Mouse (Mus musculus) CH12.LX (cell line): Measurements from ENCODE around the gene Gimap7. TPM values are rescaled to one million over a fixed set of nuclear protein-coding genes. Genes with fewer than 3 reads are reported as not detected.
A peak's percentile ranks its signal among the peaks of the same experiment; 100 is the strongest.

Experiments
- DNase-seq: peaks from one replicate; pipeline ENCODE4 v3.0.0-alpha.2; 2013; ENCODE audit errors: extremely low read depth
- H3K27ac ChIP-seq: 2 replicates; pipeline ENCODE4 v1.5.1; 2012; ENCODE audit warnings: low read depth, mild to moderate bottlenecking, control low read depth, moderate library complexity; ENCODE audit not compliant: insufficient read depth
- H3K27me3 ChIP-seq: replicated peaks from 2 replicates; pipeline ENCODE3; 2012; ENCODE audit warnings: inconsistent platforms
- H3K36me3 ChIP-seq, 2 experiments: replicated peaks in 1 of 2; 2 replicates each; pipeline versions ENCODE3 to v1.6.1; 2012; ENCODE audit warnings: inconsistent platforms in 1 of 2, low read length in 1 of 2, mild to moderate bottlenecking in 1 of 2, mixed read lengths in 1 of 2, moderate library complexity in 1 of 2; ENCODE audit not compliant: control insufficient read depth in 1 of 2, insufficient read depth in 1 of 2
- H3K4me1 ChIP-seq, 2 experiments: 2 replicates each; pipeline ENCODE4 v1.6.1; 2012; ENCODE audit warnings: inconsistent platforms in 1 of 2, moderate library complexity in 1 of 2; ENCODE audit not compliant: insufficient read depth in 2 of 2, control insufficient read depth in 1 of 2
- H3K4me2 ChIP-seq: 2 replicates; pipeline ENCODE4 v1.6.1; 2012; ENCODE audit warnings: low read depth, mild to moderate bottlenecking, control low read depth; ENCODE audit not compliant: poor library complexity, insufficient read depth, severe bottlenecking
- H3K4me3 ChIP-seq, 3 experiments: fragments of 150-350 bp in 1 of 3; sonication (generic) in 1 of 3; replicated peaks in 1 of 3; 2 replicates each; pipeline versions ENCODE3 to v1.5.1; 2011 to 2012; ENCODE audit warnings: low read depth in 2 of 3, low read length in 2 of 3, mild to moderate bottlenecking in 2 of 3, moderate library complexity in 2 of 3, control low read depth in 1 of 3, improper control_type of control experiment in 1 of 3, inconsistent platforms in 1 of 3, mixed read lengths in 1 of 3; ENCODE audit not compliant: poor library complexity in 1 of 3
- H3K79me2 ChIP-seq: replicated peaks from 2 replicates; pipeline ENCODE4 v1.6.1; 2012; ENCODE audit warnings: mild to moderate bottlenecking, moderate library complexity; ENCODE audit not compliant: control insufficient read depth, poor library complexity, insufficient read depth, severe bottlenecking; ENCODE audit errors: extremely low read depth
- H3K9ac ChIP-seq: 2 replicates; pipeline ENCODE4 v1.6.1; 2012; ENCODE audit warnings: low read depth, mild to moderate bottlenecking, control low read depth, moderate library complexity; ENCODE audit not compliant: insufficient read depth
- H3K9me3 ChIP-seq: replicated peaks from 2 replicates; pipeline ENCODE3; 2012; ENCODE audit warnings: low read length, inconsistent platforms, mixed read lengths
- CHD1 ChIP-seq: IDR thresholded peaks from 2 replicates; pipeline ENCODE4 v1.6.1; 2012; ENCODE audit warnings: low read depth, low read length, improper control_type of control experiment, inconsistent platforms
- CHD2 ChIP-seq: IDR thresholded peaks from 2 replicates; pipeline ENCODE4 v1.6.1; 2011; ENCODE audit warnings: low read length, improper control_type of control experiment
- CTCF ChIP-seq, 2 experiments: IDR thresholded peaks in 1 of 2; conservative IDR thresholded peaks in 1 of 2; 2 replicates each; pipeline ENCODE4 v1.5.1; 2011 to 2012; ENCODE audit warnings: low read depth in 2 of 2, low read length in 2 of 2, improper control_type of control experiment in 1 of 2, inconsistent platforms in 1 of 2, mild to moderate bottlenecking in 1 of 2, moderate library complexity in 1 of 2
- ELF1 ChIP-seq: IDR thresholded peaks from 2 replicates; pipeline ENCODE4 v1.6.1; 2014; ENCODE audit warnings: low read depth, mild to moderate bottlenecking, inconsistent platforms, low read length, improper control_type of control experiment
- EP300 ChIP-seq: IDR thresholded peaks from 2 replicates; pipeline ENCODE4 v1.6.1; 2011; ENCODE audit warnings: low read length, improper control_type of control experiment
- ETS1 ChIP-seq: conservative IDR thresholded peaks from 2 replicates; pipeline ENCODE4 v1.6.1; 2012; ENCODE audit warnings: low read depth, mild to moderate bottlenecking, inconsistent platforms, low read length, improper control_type of control experiment, moderate library complexity
- GABPA ChIP-seq: IDR thresholded peaks from 2 replicates; pipeline ENCODE4 v1.6.1; 2012; ENCODE audit warnings: low read depth, low read length, improper control_type of control experiment, inconsistent platforms; ENCODE audit not compliant: insufficient replicate concordance
- HCFC1 ChIP-seq: IDR thresholded peaks from 2 replicates; pipeline ENCODE4 v1.6.1; 2012; ENCODE audit warnings: low read depth, mild to moderate bottlenecking, inconsistent platforms, low read length, improper control_type of control experiment
- JUN ChIP-seq: IDR thresholded peaks from 2 replicates; pipeline ENCODE4 v1.6.1; 2011; ENCODE audit warnings: low read depth, mild to moderate bottlenecking, low read length, improper control_type of control experiment, moderate library complexity; ENCODE audit not compliant: insufficient read depth
- JUND ChIP-seq: conservative IDR thresholded peaks from 2 replicates; pipeline ENCODE4 v1.6.1; 2011; ENCODE audit warnings: low read depth, low read length, improper control_type of control experiment
- KAT2A ChIP-seq: IDR thresholded peaks from 2 replicates; pipeline ENCODE4 v1.6.1; 2012; ENCODE audit warnings: low read length, improper control_type of control experiment, inconsistent platforms; ENCODE audit not compliant: insufficient replicate concordance
- MAFK ChIP-seq: IDR thresholded peaks from 2 replicates; pipeline ENCODE4 v1.6.1; 2011; ENCODE audit warnings: low read length, improper control_type of control experiment; ENCODE audit not compliant: insufficient replicate concordance
- MAZ ChIP-seq: IDR thresholded peaks from 2 replicates; pipeline ENCODE4 v1.6.1; 2012; ENCODE audit warnings: low read depth, mild to moderate bottlenecking, inconsistent platforms, low read length, improper control_type of control experiment, moderate library complexity
- MYC ChIP-seq: IDR thresholded peaks from 2 replicates; pipeline ENCODE4 v1.6.1; 2011; ENCODE audit warnings: low read depth, mild to moderate bottlenecking, improper control_type of control experiment, low read length
- NELFE ChIP-seq: IDR thresholded peaks from 2 replicates; pipeline ENCODE4 v1.6.1; 2011; ENCODE audit warnings: low read depth, low read length, improper control_type of control experiment
- NRF1 ChIP-seq: IDR thresholded peaks from 2 replicates; pipeline ENCODE4 v1.6.1; 2014; ENCODE audit warnings: low read depth, mild to moderate bottlenecking, inconsistent platforms, low read length, improper control_type of control experiment, moderate library complexity
- POLR2AphosphoS2 ChIP-seq: IDR thresholded peaks from 2 replicates; pipeline ENCODE4 v1.6.1; 2011; ENCODE audit warnings: low read depth, low read length, improper control_type of control experiment
- RCOR1 ChIP-seq: conservative IDR thresholded peaks from 2 replicates; pipeline ENCODE4 v1.6.1; 2012; ENCODE audit warnings: low read depth, mild to moderate bottlenecking, inconsistent platforms, low read length, improper control_type of control experiment
- SIN3A ChIP-seq: IDR thresholded peaks from 2 replicates; pipeline ENCODE4 v1.6.1; 2012; ENCODE audit warnings: low read length, improper control_type of control experiment, inconsistent platforms
- SMC3 ChIP-seq: IDR thresholded peaks from 2 replicates; pipeline ENCODE4 v1.6.1; 2011; ENCODE audit warnings: low read depth, low read length, improper control_type of control experiment
- TBP ChIP-seq: conservative IDR thresholded peaks from 2 replicates; pipeline ENCODE4 v1.6.1; 2011; ENCODE audit warnings: low read depth, low read length, improper control_type of control experiment
- UBTF ChIP-seq: IDR thresholded peaks from 2 replicates; pipeline ENCODE4 v1.6.1; 2012; ENCODE audit warnings: low read depth, mild to moderate bottlenecking, inconsistent platforms, low read length, improper control_type of control experiment, moderate library complexity
- USF1 ChIP-seq: IDR thresholded peaks from 2 replicates; pipeline ENCODE4 v1.6.1; 2014; ENCODE audit warnings: low read depth, mild to moderate bottlenecking, inconsistent platforms, low read length, improper control_type of control experiment
- USF2 ChIP-seq: conservative IDR thresholded peaks from 2 replicates; pipeline ENCODE4 v1.6.1; 2011; ENCODE audit warnings: low read depth, low read length, improper control_type of control experiment
- ZKSCAN1 ChIP-seq: IDR thresholded peaks from 2 replicates; pipeline ENCODE4 v1.6.1; 2012; ENCODE audit warnings: low read depth, inconsistent platforms, low read length, improper control_type of control experiment, borderline replicate concordance
- ZMIZ1 ChIP-seq: IDR thresholded peaks from 2 replicates; pipeline ENCODE4 v1.6.1; 2012; ENCODE audit warnings: low read depth, mild to moderate bottlenecking, inconsistent platforms, low read length, improper control_type of control experiment
- ZNF384 ChIP-seq: IDR thresholded peaks from 2 replicates; pipeline ENCODE4 v1.6.1; 2012; ENCODE audit warnings: low read depth, low read length, improper control_type of control experiment, inconsistent platforms
- dilution Hi-C: fragments of 300-500 bp; cut with MboI; formaldehyde crosslinking; loops from 2 replicates; pipeline ENCODE4 v1.14.3; 2020; ENCODE audit warnings: low sequenced_read_pairs; ENCODE audit not compliant: extremely low pct_unique_long_range_greater_than_20kb, extremely low pct_ligation_motif_present
- in situ Hi-C: fragments of 300-500 bp; cut with MboI; formaldehyde crosslinking; loops from 3 replicates; pipeline ENCODE4 v1.14.3; 2019; ENCODE audit warnings: low sequenced_read_pairs, low pct_ligation_motif_present, low pct_unique_long_range_greater_than_20kb, mixed read lengths
- polyA plus RNA-seq: library from polyadenylated mRNA; unstranded; fragments of >175 nt; gene quantifications from 2 replicates; pipeline ENCODE4 v1.2.1, GENCODE M21; 2012; ENCODE audit warnings: low read depth; ENCODE audit not compliant: insufficient read length
- total RNA-seq, 2 experiments: library from RNA; depleted of rRNA; stranded (reverse); fragments of 300-350 nt in 1 of 2; fragments of >200 nt in 1 of 2; gene quantifications; 2 replicates each; pipeline ENCODE4 v1.2.3; 2012 to 2014

Gimap7 gene
- total and polyA plus RNA-seq, 3 experiments: 4.2 to 14.5 (median 7.0) TPM

DNA sequence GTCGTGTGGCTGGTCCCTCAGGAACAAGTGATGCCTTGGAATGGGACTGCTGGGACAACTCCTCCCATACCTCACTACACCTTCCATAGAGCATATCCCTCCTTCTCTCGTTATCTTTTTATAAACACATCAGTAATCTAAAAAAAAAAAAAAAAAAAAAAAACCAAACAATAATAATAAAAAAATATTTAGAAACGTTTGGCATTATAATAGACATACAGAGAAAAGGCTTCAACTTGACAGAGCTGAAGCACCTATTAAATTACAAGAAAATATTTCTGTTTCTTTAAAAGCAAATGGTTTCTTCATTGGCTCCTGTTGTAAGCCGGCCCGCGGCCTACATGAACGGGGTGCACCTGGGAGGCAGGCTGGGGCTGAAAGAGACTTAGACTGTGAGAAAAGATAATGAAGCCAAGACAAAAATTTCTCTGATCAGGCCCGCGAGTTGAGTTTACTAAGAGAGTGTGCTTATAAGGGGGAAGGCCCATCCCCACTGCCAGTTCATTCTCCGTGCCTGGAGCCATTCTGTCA is 43.0 kb upstream of the Gimap7 start:
- Histone ChIP-seq H3K4me3 (peak overlapping the region; percentile 49 to 64 (median 59)), H3K79me2 (peaks cover 22% of the 10 kb centered on the region), H3K4me1 (peaks cover 23 to 53% of the 10 kb centered on the region in 2 experiments), H3K9ac (peak overlapping the region; percentile 89), H3K36me3 (peaks cover 0 to 13% of the 10 kb centered on the region in 2 experiments)
- no peak for DNase-seq
- dilution Hi-C loops: no loop called here
- TF ChIP-seq SMC3: no peak
- no peak for TF ChIP-seq CHD2
- TF ChIP-seq GABPA: no peak
- TF ChIP-seq ZNF384: peak; percentile 64
- no peak for TF ChIP-seq KAT2A
- TF ChIP-seq NRF1: no peak
- no peak for TF ChIP-seq USF1
- TF ChIP-seq ETS1: no peak
- TF ChIP-seq ZKSCAN1: no peak
- TF ChIP-seq POLR2AphosphoS2: no peak
- peak; percentile 92 for TF ChIP-seq CHD1
- TF ChIP-seq ELF1: no peak
- TF ChIP-seq RCOR1: no peak
- TF ChIP-seq JUN: no peak
- no peak for TF ChIP-seq SIN3A
- TF ChIP-seq EP300: no peak
- TF ChIP-seq JUND: no peak
- TF ChIP-seq, all 38 proteins: peak for 2
- peak overlapping the region; percentile 93 for H3K4me2 ChIP-seq
- in situ Hi-C loops: no loop called here
- H3K27ac ChIP-seq: peak overlapping the region; percentile 97
- peaks cover 4% of the 10 kb centered on the region for H3K9me3 ChIP-seq
- H3K27me3 ChIP-seq: no peaks in the 10 kb centered on the region

DNA sequence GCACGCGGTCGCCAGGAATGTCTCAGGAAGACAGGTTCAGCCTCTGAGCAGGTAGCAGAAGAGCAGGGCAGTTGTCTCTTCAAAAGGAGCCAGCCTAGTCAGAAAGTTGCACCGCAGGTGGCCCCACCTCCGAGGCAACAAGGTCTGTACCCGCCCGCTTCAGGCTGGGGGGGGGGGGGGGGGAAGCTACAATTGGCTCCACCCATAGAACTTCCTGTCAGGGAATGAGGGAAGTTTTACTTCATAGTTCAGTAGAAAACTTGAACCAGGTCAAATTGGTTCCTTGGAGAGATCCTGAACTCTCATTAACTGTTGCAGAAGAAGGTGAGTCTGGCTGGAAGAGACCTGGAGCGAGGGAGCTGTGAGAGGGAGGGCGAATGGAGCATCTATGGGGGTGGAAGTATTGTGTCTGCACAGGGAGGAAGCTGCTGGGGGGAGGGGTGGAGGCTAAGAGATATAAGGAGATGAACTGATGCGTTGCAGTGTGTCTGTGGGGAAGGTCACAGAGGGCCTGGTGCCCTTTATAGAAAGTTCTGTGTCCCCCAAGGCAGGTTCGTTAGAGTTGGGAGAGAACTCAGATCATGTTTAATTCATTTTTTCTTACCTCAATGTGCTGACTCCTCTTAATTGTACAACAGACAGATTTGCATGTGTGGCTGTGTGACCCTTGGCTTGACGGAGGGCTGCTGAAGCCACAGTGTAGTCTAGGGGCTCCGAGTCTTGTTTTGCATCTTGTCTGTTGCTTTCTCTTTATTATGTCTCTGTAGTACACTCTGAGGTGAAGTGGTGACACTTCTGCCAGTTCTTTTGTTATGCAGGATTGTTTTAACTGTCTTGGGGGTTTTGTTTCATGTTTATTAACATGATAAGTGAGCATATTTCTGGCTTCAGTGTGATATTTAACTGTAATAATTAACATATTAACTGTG is 42.2 kb upstream of the Gimap7 start, which contains the start of gene Gimap9:
Gene Gimap9 (plus strand): TSS at position 199 of the 929 bp plus-strand sequence.
- DNase-seq: peak; percentile 94
- Histone ChIP-seq H3K4me3 (peak within 1 kb of the TSS; percentile 59 to 80 (median 64)), H3K9ac (peak within 1 kb of the TSS; percentile 89), H3K27ac (peak within 1 kb of the TSS; percentile 97), H3K4me1 (peaks cover 24 to 60% of the 10 kb centered on the region in 2 experiments), H3K36me3 (peaks cover 0 to 13% of the 10 kb centered on the region in 2 experiments), H3K4me2 (peak within 1 kb of the TSS; percentile 98), H3K79me2 (peaks cover 22% of the 10 kb centered on the region), H3K27me3 (no peaks in the 10 kb centered on the region), H3K9me3 (peaks cover 4% of the 10 kb centered on the region)
- in situ Hi-C loops: no loop called here
- dilution Hi-C loops: no loop called here
- TF ChIP-seq CTCF (conservative IDR thresholded peaks at IDR 0.05 in 1 of 2, IDR thresholded peaks at IDR 0.05 in 1 of 2; ENCODE audit: low read depth in 2 of 2, low read length in 2 of 2) (no peak), MYC (peak; percentile 78), KAT2A (0 out of 2 replicates have a peak, but pooled peaks have one; percentile 50), UBTF (no peak), NELFE (peak; percentile 90), HCFC1 (peak; percentile 56), SMC3 (no peak; the same call in 1 of the 2 replicates), MAFK (peak; percentile 75), USF2 (no peak), USF1 (no peak), POLR2AphosphoS2 (peak; percentile 92), ZMIZ1 (peak; percentile 97), JUND (peak; percentile 22; the same call in 1 of the 2 replicates), MAZ (peak; percentile 82), GABPA (no peak), CHD2 (peak; percentile 92), ZKSCAN1 (no peak), ETS1 (peak; percentile 71), SIN3A (peak; percentile 85), TBP (peak; percentile 98), JUN (peak; percentile 28; the same call in 1 of the 2 replicates)
